Comparison of ENCODE assay signal across 11 mouse cellular contexts in genomic region chr4:135240329-135240728, GRCm38 (mm10). TPM values are rescaled to one million over a fixed set of nuclear protein-coding genes. Genes with fewer than 3 reads are reported as not detected.
DNase-seq lines count a peak whose midpoint lies in the region; ATAC-seq and TF ChIP-seq lines count a peak whose summit lies in the region.
"Had no signal": no experiment of that assay in that cellular context is flagged by ENCODE, and none has a peak within 500 bp of the region (broad histone marks: within the 10 kb centered on the region; RNA-seq: fewer than 3 reads in every experiment).

No protein-coding gene starts in this region.

- peaks cover 71% of the 10 kb centered on the region for H3K4me1 ChIP-seq in heart, embryonic 11.5 days (ENCODE audit: control insufficient read depth, insufficient read depth, low read length)
- H3K4me1 ChIP-seq in midbrain, embryonic 16.5 days (ENCODE audit: control insufficient read depth, insufficient read depth, low read length): peaks cover 5% of the 10 kb centered on the region
- peaks cover 5% of the 10 kb centered on the region; the same call in 1 of the 2 replicates for H3K4me1 ChIP-seq in midbrain, postnatal 0 days (ENCODE audit: insufficient read depth, low read length)

- no peak overlapping the region for H3K9ac ChIP-seq in heart, embryonic 11.5 days (ENCODE audit: low read depth, low read length)
- H3K9ac ChIP-seq in midbrain, embryonic 16.5 days (ENCODE audit: low read depth, low read length): no peak overlapping the region
- no peak overlapping the region for H3K9ac ChIP-seq in midbrain, postnatal 0 days (replicated peaks; ENCODE audit: low read length, poor library complexity, severe bottlenecking)
- H3K9ac ChIP-seq: limb, embryonic 12.5 days; midbrain, embryonic 12.5 days had no signal

- no peak overlapping the region; the same call in 1 of the 2 replicates for H3K4me2 ChIP-seq in heart, embryonic 11.5 days
- no peak overlapping the region for H3K4me2 ChIP-seq in midbrain, embryonic 16.5 days (ENCODE audit: low read length)
- H3K4me2 ChIP-seq in midbrain, postnatal 0 days (ENCODE audit: low read depth, low read length, poor library complexity, severe bottlenecking): no peak overlapping the region
- H3K4me2 ChIP-seq: limb, embryonic 12.5 days; midbrain, embryonic 12.5 days had no signal

- 0 out of 2 replicates have a peak overlapping the region, but pooled peaks have one; percentile 35 for H3K27ac ChIP-seq in heart, embryonic 11.5 days (ENCODE audit: low read depth, low read length)
- 0 out of 2 replicates have a peak overlapping the region, but pooled peaks have one; percentile 21 for H3K27ac ChIP-seq in midbrain, embryonic 16.5 days (ENCODE audit: low read length)
- no peak overlapping the region for H3K27ac ChIP-seq in midbrain, postnatal 0 days (ENCODE audit: low read depth, low read length)
- H3K27ac ChIP-seq: midbrain, embryonic 12.5 days had no signal

- no peaks in the 10 kb centered on the region for H3K9me3 ChIP-seq in heart, embryonic 11.5 days (replicated peaks; ENCODE audit: control insufficient read depth, low read length)
- no peaks in the 10 kb centered on the region for H3K9me3 ChIP-seq in midbrain, embryonic 16.5 days (replicated peaks; ENCODE audit: control insufficient read depth, low read length, poor library complexity, severe bottlenecking)
- H3K9me3 ChIP-seq in midbrain, postnatal 0 days (ENCODE audit: low read length): no peaks in the 10 kb centered on the region
- H3K9me3 ChIP-seq: limb, embryonic 12.5 days; midbrain, embryonic 12.5 days had no signal

- no peak for TF ChIP-seq CTCF in midbrain, postnatal 0 days (IDR thresholded peaks at IDR 0.05)

- no peaks in the 10 kb centered on the region for H3K27me3 ChIP-seq in heart, embryonic 11.5 days (ENCODE audit: control insufficient read depth, insufficient read depth, low read length)
- H3K27me3 ChIP-seq in midbrain, embryonic 16.5 days (ENCODE audit: control insufficient read depth, insufficient read depth, low read depth, low read length): no peaks in the 10 kb centered on the region
- H3K27me3 ChIP-seq in midbrain, postnatal 0 days (ENCODE audit: insufficient read depth, low read length): no peaks in the 10 kb centered on the region
- H3K27me3 ChIP-seq: limb, embryonic 12.5 days; midbrain, embryonic 12.5 days had no signal

- no peak for ATAC-seq in heart, embryonic 11.5 days (replicated peaks; ENCODE audit: insufficient number of reproducible peaks, low FRiP score, low TSS enrichment)
- ATAC-seq in midbrain, embryonic 16.5 days: no peak
- no peak for ATAC-seq in midbrain, postnatal 0 days (ENCODE audit: low FRiP score)
- ATAC-seq in neutrophil, adult 5-6 weeks (ENCODE audit: extremely low read depth, insufficient number of reproducible peaks, low FRiP score, poor library complexity, severe bottlenecking): peak; percentile 39; the same call in 1 of the 2 replicates

- H3K4me3 ChIP-seq in heart, embryonic 11.5 days (ENCODE audit: low read depth, low read length): no peak overlapping the region
- H3K4me3 ChIP-seq in midbrain, embryonic 16.5 days (ENCODE audit: low read depth, low read length): no peak overlapping the region
- no peak overlapping the region for H3K4me3 ChIP-seq in midbrain, postnatal 0 days (ENCODE audit: low read depth, low read length)
- H3K4me3 ChIP-seq: limb, embryonic 12.5 days; midbrain, embryonic 12.5 days had no signal

- 74% methylated on average over 3 of the region's 3 CpGs for WGBS in heart, embryonic 11.5 days (ENCODE audit: insufficient replicate concordance)
- WGBS in midbrain, embryonic 16.5 days: 77% methylated on average over 3 of the region's 3 CpGs
- 63% methylated on average over 3 of the region's 3 CpGs for WGBS in midbrain, postnatal 0 days

- no peak for DNase-seq in heart, adult 18-20 months
- no peak for DNase-seq in midbrain, postnatal 0 days (ENCODE audit: low spot score)
- peak; percentile 53 for DNase-seq in induced T-regulatory cell, adult 2 months (ENCODE audit: low read depth)
- no peak for DNase-seq in cerebellum, adult 11-12 months
- no peak for DNase-seq in frontal cortex, postnatal 36 days (ENCODE audit: low spot score in 2 of 2)
- DNase-seq: gastrocnemius, postnatal 14 days had no signal

- H3K36me3 ChIP-seq in heart, embryonic 11.5 days (ENCODE audit: control insufficient read depth, insufficient read depth, low read length): peaks cover 15% of the 10 kb centered on the region
- H3K36me3 ChIP-seq in midbrain, embryonic 16.5 days (ENCODE audit: control insufficient read depth, insufficient read depth, low read length): no peaks in the 10 kb centered on the region
- H3K36me3 ChIP-seq in midbrain, postnatal 0 days (ENCODE audit: insufficient read depth, low read length): no peaks in the 10 kb centered on the region

RNA-seq across cellular contexts. Expression of gene Clic4, which starts 32.3 kb away (rescaled TPM):
- 156 and 251 TPM in 2 replicates for polyA plus RNA-seq in heart, embryonic 11.5 days (2014; fragmentation: Nextera tagmentation; extraction: Ambion mirVana)
- 100 to 1,000 TPM; 253 to 258 TPM for total RNA-seq in heart, adult 18-20 months (2021)
- 49.2 and 55.6 TPM in 2 replicates for polyA plus RNA-seq in midbrain, embryonic 16.5 days (2015; fragmentation: Nextera tagmentation; extraction: Ambion mirVana)
- total RNA-seq in midbrain, postnatal 0 days (2014; rRNA removed): 47.4 and 55.5 TPM in 2 replicates
- 38.0 and 38.6 TPM in 2 replicates for polyA plus RNA-seq in midbrain, postnatal 0 days (2015; fragmentation: Nextera tagmentation; extraction: Ambion mirVana)
- 31.7 and 32.3 TPM in 2 replicates for total RNA-seq in neutrophil, adult 5-6 weeks (2017)
